Mouse (Mus musculus): ENCODE measurements at regions not wholly inside any gene's neighbourhood (a gene's known extent, or its start where the extent isn't known, plus 50 kb on each side); places are given as distances from the start of the nearest gene placed in this dataset.
"Not testable (repeated sequence)": the region's sequence is repeated elsewhere in the genome, so short reads cannot be mapped to it uniquely, and the experiment has no call there.

DNA sequence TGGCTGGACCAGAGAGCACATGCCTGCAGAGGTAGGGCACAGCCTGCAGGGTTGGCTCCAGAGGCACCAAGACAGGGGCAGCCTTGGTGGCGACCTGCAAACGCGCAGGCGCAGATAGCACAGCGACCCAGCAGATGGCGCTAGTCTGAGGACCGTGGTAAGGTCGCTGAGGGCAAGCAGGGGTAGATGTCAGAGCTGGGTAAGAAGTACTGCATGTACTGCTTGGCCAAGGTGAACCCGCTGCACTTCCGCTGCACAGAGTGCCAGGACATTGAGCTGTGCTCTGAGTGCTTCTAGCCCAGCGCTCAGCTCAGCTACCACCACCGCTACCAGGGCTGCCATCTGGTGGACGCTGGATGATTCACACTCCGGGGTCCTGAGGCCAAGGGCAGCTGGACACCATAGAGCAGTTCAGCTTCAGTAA, 68.3 kb downstream of the Hsp90b1 start:
- peak; percentile 73; the same call in 1 of the 2 replicates for ATAC-seq (ENCODE audit: insufficient read depth, low FRiP score)
- whole genome bisulfite sequencing, result 6% methylated on average over 14 of the region's 14 CpGs
- H3K27me3 ChIP-seq (ENCODE audit: control insufficient read depth, insufficient read depth, low read length); H3K9ac ChIP-seq (ENCODE audit: low read length); H3K9me3 ChIP-seq (replicated peaks; ENCODE audit: control insufficient read depth, low read length); H3K36me3 ChIP-seq (ENCODE audit: control insufficient read depth, insufficient read depth, low read length); H3K4me1 ChIP-seq (ENCODE audit: control insufficient read depth, insufficient read depth, low read length); H3K27ac ChIP-seq (ENCODE audit: low read length): not testable (repeated sequence)
- peak overlapping the region; percentile 32 for H3K4me3 ChIP-seq (replicated peaks; ENCODE audit: low read length)
- peak overlapping the region; percentile 48 for H3K4me2 ChIP-seq (ENCODE audit: low read depth, low read length)

DNA sequence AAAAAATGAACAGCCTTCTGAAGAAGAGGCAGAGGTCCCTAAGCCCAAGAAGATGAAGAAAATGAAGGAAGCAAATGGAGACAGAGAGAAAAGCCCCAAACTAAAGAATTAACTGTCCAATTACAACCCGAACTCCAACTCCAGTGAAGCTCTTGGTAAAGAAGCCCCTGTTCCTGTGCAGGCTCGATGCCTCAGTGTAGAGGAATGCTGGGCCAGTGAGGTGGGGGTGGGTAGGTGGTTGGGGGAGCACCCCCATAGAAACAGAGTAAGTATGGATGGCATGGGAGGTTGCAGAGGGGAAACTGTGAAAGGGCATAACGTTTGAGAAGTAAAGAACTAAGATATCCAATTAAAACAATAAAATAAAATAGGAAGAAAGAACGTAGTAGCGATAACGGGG, 68.8 kb downstream of the Hsp90b1 start:
- H3K9me3 ChIP-seq (replicated peaks; ENCODE audit: control insufficient read depth, low read length); H3K36me3 ChIP-seq (ENCODE audit: control insufficient read depth, insufficient read depth, low read length); H3K9ac ChIP-seq (ENCODE audit: low read length); ATAC-seq (ENCODE audit: insufficient read depth, low FRiP score); H3K27me3 ChIP-seq (ENCODE audit: control insufficient read depth, insufficient read depth, low read length); H3K4me1 ChIP-seq (ENCODE audit: control insufficient read depth, insufficient read depth, low read length); H3K27ac ChIP-seq (ENCODE audit: low read length): not testable (repeated sequence)
- H3K4me2 ChIP-seq (ENCODE audit: low read depth, low read length), result peak overlapping the region; percentile 48
- H3K4me3 ChIP-seq (replicated peaks; ENCODE audit: low read length), result peak overlapping the region; percentile 32; the same call in 1 of the 2 replicates
- 25% methylated on average over 6 of the region's 6 CpGs for WGBS

DNA sequence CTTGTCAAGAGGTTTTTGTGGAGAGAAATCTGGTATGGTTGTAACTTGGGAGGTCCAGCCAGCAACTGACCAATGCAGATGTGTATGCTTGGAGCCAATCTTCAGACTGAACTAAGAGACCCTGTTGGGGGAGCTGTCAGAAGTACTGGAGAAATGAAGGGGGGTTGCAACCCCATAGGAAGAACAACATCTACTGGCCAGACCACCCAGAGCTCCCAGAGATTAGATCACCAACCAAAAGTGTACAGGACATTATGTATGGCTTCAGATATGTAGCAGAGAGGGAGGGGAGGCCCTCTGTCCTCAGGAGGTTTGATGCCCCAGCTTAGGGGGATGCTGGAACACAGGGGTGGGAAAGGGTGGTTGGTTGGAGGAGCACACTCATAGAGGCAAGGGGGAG, 78.6 kb downstream of the Hsp90b1 start:
- H3K4me1 ChIP-seq (ENCODE audit: control insufficient read depth, insufficient read depth, low read length); H3K9ac ChIP-seq (ENCODE audit: low read length); H3K36me3 ChIP-seq (ENCODE audit: control insufficient read depth, insufficient read depth, low read length); H3K27me3 ChIP-seq (ENCODE audit: control insufficient read depth, insufficient read depth, low read length); H3K4me3 ChIP-seq (replicated peaks; ENCODE audit: low read length); H3K4me2 ChIP-seq (ENCODE audit: low read depth, low read length); H3K9me3 ChIP-seq (replicated peaks; ENCODE audit: control insufficient read depth, low read length); H3K27ac ChIP-seq (ENCODE audit: low read length): not testable (repeated sequence)
- ATAC-seq (ENCODE audit: insufficient read depth, low FRiP score), result peak; percentile 72; the same call in 1 of the 2 replicates

- not testable (repeated sequence) for H3K4me2 ChIP-seq (ENCODE audit: low read depth, low read length); H3K27ac ChIP-seq (ENCODE audit: low read length); H3K4me1 ChIP-seq (ENCODE audit: control insufficient read depth, insufficient read depth, low read length); ATAC-seq (ENCODE audit: insufficient read depth, low FRiP score); H3K4me3 ChIP-seq (replicated peaks; ENCODE audit: low read length); H3K36me3 ChIP-seq (ENCODE audit: control insufficient read depth, insufficient read depth, low read length); H3K9me3 ChIP-seq (replicated peaks; ENCODE audit: control insufficient read depth, low read length); H3K9ac ChIP-seq (ENCODE audit: low read length); H3K27me3 ChIP-seq (ENCODE audit: control insufficient read depth, insufficient read depth, low read length)
- 83% methylated on average over 6 of the region's 6 CpGs for whole genome bisulfite sequencing
Measured at GRCm38 (mm10) chr10:86617958-86618664, 87.2 kb downstream of the Hsp90b1 start.

GRCm38 (mm10) chr10:86612341-86612740, 93.0 kb downstream of the Hsp90b1 start:
- WGBS, result 35% methylated on average over 1 of the region's 1 CpGs
- not testable (repeated sequence) for H3K36me3 ChIP-seq (ENCODE audit: control insufficient read depth, insufficient read depth, low read length); H3K27ac ChIP-seq (ENCODE audit: low read length); H3K27me3 ChIP-seq (ENCODE audit: control insufficient read depth, insufficient read depth, low read length); ATAC-seq (ENCODE audit: insufficient read depth, low FRiP score); H3K4me1 ChIP-seq (ENCODE audit: control insufficient read depth, insufficient read depth, low read length); H3K4me2 ChIP-seq (ENCODE audit: low read depth, low read length); H3K9me3 ChIP-seq (replicated peaks; ENCODE audit: control insufficient read depth, low read length); H3K9ac ChIP-seq (ENCODE audit: low read length); H3K4me3 ChIP-seq (replicated peaks; ENCODE audit: low read length)

DNA sequence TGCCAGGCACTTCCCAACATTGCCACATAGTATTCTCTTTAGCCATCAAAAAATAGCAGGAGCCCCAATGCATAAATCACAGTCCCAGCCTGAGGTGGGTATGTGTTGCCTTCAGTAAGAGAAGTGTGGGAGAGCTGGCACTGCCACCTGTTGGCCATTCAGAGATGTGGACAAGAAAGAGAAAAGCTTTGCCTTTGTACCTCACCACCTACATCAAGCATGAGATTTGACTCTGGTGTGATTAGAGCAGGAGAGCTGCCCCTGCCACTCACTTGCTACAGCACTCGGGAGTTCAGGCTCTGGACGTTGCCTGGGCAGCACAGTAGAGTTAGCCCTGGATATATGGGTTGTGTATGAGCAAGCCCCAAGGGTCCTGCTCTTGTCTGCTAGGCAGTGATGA, 95.3 kb downstream of the Hsp90b1 start:
- H3K9me3 ChIP-seq (replicated peaks; ENCODE audit: control insufficient read depth, low read length); H3K4me1 ChIP-seq (ENCODE audit: control insufficient read depth, insufficient read depth, low read length); H3K27me3 ChIP-seq (ENCODE audit: control insufficient read depth, insufficient read depth, low read length); H3K9ac ChIP-seq (ENCODE audit: low read length); H3K4me2 ChIP-seq (ENCODE audit: low read depth, low read length); H3K27ac ChIP-seq (ENCODE audit: low read length); H3K36me3 ChIP-seq (ENCODE audit: control insufficient read depth, insufficient read depth, low read length); ATAC-seq (ENCODE audit: insufficient read depth, low FRiP score); H3K4me3 ChIP-seq (replicated peaks; ENCODE audit: low read length): not testable (repeated sequence)
- 51% methylated on average over 2 of the region's 2 CpGs for WGBS

- not testable (repeated sequence) for H3K36me3 ChIP-seq (ENCODE audit: control insufficient read depth, insufficient read depth, low read length); H3K9me3 ChIP-seq (replicated peaks; ENCODE audit: control insufficient read depth, low read length); H3K27ac ChIP-seq (ENCODE audit: low read length); H3K4me2 ChIP-seq (ENCODE audit: low read depth, low read length); H3K4me1 ChIP-seq (ENCODE audit: control insufficient read depth, insufficient read depth, low read length); H3K27me3 ChIP-seq (ENCODE audit: control insufficient read depth, insufficient read depth, low read length); H3K4me3 ChIP-seq (replicated peaks; ENCODE audit: low read length); ATAC-seq (ENCODE audit: insufficient read depth, low FRiP score); H3K9ac ChIP-seq (ENCODE audit: low read length)
- WGBS, result 42% methylated on average over 7 of the region's 7 CpGs
Measured at GRCm38 (mm10) chr10:86600843-86601242, 102.1 kb upstream of the Syn3 start.

DNA sequence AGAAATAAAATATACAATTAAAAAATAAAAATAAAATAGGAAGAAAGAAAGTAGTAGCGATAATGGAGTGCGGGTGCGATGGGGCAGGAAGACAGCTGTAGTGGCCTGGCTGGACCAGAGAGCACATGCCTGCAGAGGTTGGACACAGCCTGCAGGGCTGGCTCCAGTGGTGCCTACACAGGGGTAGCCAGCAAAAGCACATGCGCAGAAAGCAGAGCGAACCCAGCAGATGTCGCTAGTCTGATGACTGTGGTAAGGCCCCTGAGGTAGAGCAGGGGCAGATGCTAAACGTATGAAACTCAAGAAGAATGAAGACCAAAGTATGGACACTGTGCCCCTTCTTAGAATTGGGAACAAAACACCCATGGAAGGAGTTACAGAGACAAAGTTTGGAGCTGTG, 101.3 kb upstream of the Syn3 start:
- WGBS, result 93% methylated on average over 7 of the region's 7 CpGs
- H3K9ac ChIP-seq (ENCODE audit: low read length), result not testable (repeated sequence)

DNA sequence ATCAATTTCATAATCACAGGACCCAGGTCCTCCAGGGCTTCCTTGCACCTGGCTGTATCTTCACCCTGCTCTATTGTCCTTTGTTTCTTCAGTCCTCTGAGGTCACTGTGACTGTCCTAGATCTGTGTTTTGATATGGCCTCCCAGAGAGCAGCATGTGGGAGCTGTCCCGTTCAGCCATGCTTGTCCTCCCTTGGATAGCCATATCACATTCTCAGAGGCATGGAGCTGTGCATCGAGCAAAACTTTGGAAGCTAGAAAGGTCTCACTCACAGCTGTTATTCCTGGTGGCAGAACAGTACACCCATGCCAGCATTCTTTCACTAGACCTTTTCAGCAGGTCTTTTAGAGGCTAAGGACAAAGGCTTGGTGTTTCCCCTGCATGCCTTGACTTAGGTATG, 91.5 kb upstream of the Syn3 start:
- not testable (repeated sequence) for H3K36me3 ChIP-seq (ENCODE audit: control insufficient read depth, insufficient read depth, low read length); H3K4me1 ChIP-seq (ENCODE audit: control insufficient read depth, insufficient read depth, low read length); H3K4me2 ChIP-seq (ENCODE audit: low read depth, low read length); H3K27me3 ChIP-seq (ENCODE audit: control insufficient read depth, insufficient read depth, low read length); ATAC-seq (ENCODE audit: insufficient read depth, low FRiP score); H3K9me3 ChIP-seq (replicated peaks; ENCODE audit: control insufficient read depth, low read length); H3K4me3 ChIP-seq (replicated peaks; ENCODE audit: low read length); H3K9ac ChIP-seq (ENCODE audit: low read length); H3K27ac ChIP-seq (ENCODE audit: low read length)
- WGBS, result 85% methylated on average over 2 of the region's 2 CpGs

More for the DNA sequence above, 101.3 kb upstream of the Syn3 start:
- H3K27ac ChIP-seq (ENCODE audit: low read length); H3K9me3 ChIP-seq (replicated peaks; ENCODE audit: control insufficient read depth, low read length); H3K4me1 ChIP-seq (ENCODE audit: control insufficient read depth, insufficient read depth, low read length); H3K4me3 ChIP-seq (replicated peaks; ENCODE audit: low read length); H3K27me3 ChIP-seq (ENCODE audit: control insufficient read depth, insufficient read depth, low read length); H3K36me3 ChIP-seq (ENCODE audit: control insufficient read depth, insufficient read depth, low read length); ATAC-seq (ENCODE audit: insufficient read depth, low FRiP score); H3K4me2 ChIP-seq (ENCODE audit: low read depth, low read length): not testable (repeated sequence)
